In genomic region chr3:104793871-104794828, GRCm38 (mm10) we compare ENCODE assay signal across 7 mouse cellular contexts. TPM values are rescaled to one million over a fixed set of nuclear protein-coding genes. Genes with fewer than 3 reads are reported as not detected.
DNase-seq lines count a peak whose midpoint lies in the region; ATAC-seq and TF ChIP-seq lines count a peak whose summit lies in the region.

No protein-coding gene starts in this region.

- H3K9ac ChIP-seq in intestine, postnatal 0 days (ENCODE audit: low read depth, low read length), result peak overlapping the region; percentile 26; the same call in 1 of the 2 replicates

- no peak for TF ChIP-seq CTCF in intestine, postnatal 0 days (IDR thresholded peaks at IDR 0.05; ENCODE audit: low read depth)

- no peak overlapping the region for H3K4me3 ChIP-seq in intestine, postnatal 0 days (ENCODE audit: low read depth, low read length)
- H3K4me3 ChIP-seq in limb, embryonic 10.5 days, result peak overlapping the region; percentile 22; the same call in 1 of the 2 replicates
- H3K4me3 ChIP-seq in midbrain, embryonic 10.5 days, result no peak overlapping the region

- H3K27ac ChIP-seq in intestine, postnatal 0 days (ENCODE audit: low read depth, low read length), result peak overlapping the region; percentile 94
- H3K27ac ChIP-seq in limb, embryonic 10.5 days, result peak overlapping the region; percentile 79
- H3K27ac ChIP-seq in midbrain, embryonic 10.5 days (replicated peaks), result peak overlapping the region; percentile 67

- WGBS in intestine, postnatal 0 days, result 38% methylated on average over 20 of the region's 20 CpGs
- WGBS in limb, embryonic 10.5 days, result 53% methylated on average over 20 of the region's 20 CpGs
- WGBS in midbrain, embryonic 10.5 days, result 67% methylated on average over 20 of the region's 20 CpGs

- peaks cover 21% of the 10 kb centered on the region for H3K4me1 ChIP-seq in intestine, postnatal 0 days (replicated peaks; ENCODE audit: control insufficient read depth, insufficient read depth, low read length)
- H3K4me1 ChIP-seq in limb, embryonic 10.5 days, result peaks cover 75% of the 10 kb centered on the region
- peaks cover 62% of the 10 kb centered on the region for H3K4me1 ChIP-seq in midbrain, embryonic 10.5 days

- H3K36me3 ChIP-seq in intestine, postnatal 0 days (ENCODE audit: control insufficient read depth, insufficient read depth), result peaks cover 52% of the 10 kb centered on the region
- peaks cover 71% of the 10 kb centered on the region for H3K36me3 ChIP-seq in limb, embryonic 10.5 days
- H3K36me3 ChIP-seq in midbrain, embryonic 10.5 days, result peaks cover 50% of the 10 kb centered on the region

- no peaks in the 10 kb centered on the region for H3K27me3 ChIP-seq in intestine, postnatal 0 days (replicated peaks; ENCODE audit: control insufficient read depth, insufficient read depth, low read length)
- H3K27me3 ChIP-seq in limb, embryonic 10.5 days (ENCODE audit: low read depth, poor library complexity, severe bottlenecking), result no peaks in the 10 kb centered on the region
- peaks cover 19% of the 10 kb centered on the region for H3K27me3 ChIP-seq in midbrain, embryonic 10.5 days (ENCODE audit: low read depth, poor library complexity, severe bottlenecking)

- peak; percentile 50 for ATAC-seq in intestine, postnatal 0 days

- H3K4me2 ChIP-seq in intestine, postnatal 0 days (replicated peaks; ENCODE audit: low read depth), result peak overlapping the region; percentile 24

- DNase-seq in T-cell, adult 2 months (ENCODE audit: low spot score), result peak; percentile 42
- peak; percentile 92 for DNase-seq in embryo, embryonic 11 days
- DNase-seq in heart, adult 11 months, result peak; percentile 100
- DNase-seq in limb, embryonic 10.5 days (ENCODE audit: low spot score), result peak; percentile 90
- peak; percentile 77 for DNase-seq in midbrain, embryonic 10.5 days (ENCODE audit: low spot score)
- peak; percentile 37 to 44 for DNase-seq in spleen, postnatal 14 days (ENCODE audit: low spot score in 2 of 2)

- H3K9me3 ChIP-seq in intestine, postnatal 0 days (ENCODE audit: control insufficient read depth), result no peaks in the 10 kb centered on the region
- no peaks in the 10 kb centered on the region for H3K9me3 ChIP-seq in limb, embryonic 10.5 days (replicated peaks)
- no peaks in the 10 kb centered on the region for H3K9me3 ChIP-seq in midbrain, embryonic 10.5 days (replicated peaks)

RNA-seq across cellular contexts. Expression of gene Rhoc, which starts 6.0 kb away (rescaled TPM):
- 316 and 320 TPM in 2 replicates for polyA plus RNA-seq in intestine, postnatal 0 days (2015; fragmentation: Nextera tagmentation; extraction: Ambion mirVana)
- polyA plus RNA-seq in limb, embryonic 10.5 days (2016; fragmentation: Nextera tagmentation; extraction: Ambion mirVana), result 132 and 145 TPM in 2 replicates
- polyA plus RNA-seq in midbrain, embryonic 10.5 days (2016; fragmentation: Nextera tagmentation; extraction: Ambion mirVana), result 87.0 and 89.3 TPM in 2 replicates

RNA-seq across cellular contexts. Expression of gene Fam19a3, which starts 12.5 kb away (rescaled TPM):
- 0.05 and 0.22 TPM in 2 replicates for polyA plus RNA-seq in intestine, postnatal 0 days (2015; fragmentation: Nextera tagmentation; extraction: Ambion mirVana)
- polyA plus RNA-seq in limb, embryonic 10.5 days (2016; fragmentation: Nextera tagmentation; extraction: Ambion mirVana), result 0.18 and 0.20 TPM in 2 replicates
- 0.15 TPM in 1 of 2 replicates, not detected in the other for polyA plus RNA-seq in midbrain, embryonic 10.5 days (2016; fragmentation: Nextera tagmentation; extraction: Ambion mirVana)

RNA-seq across cellular contexts. Expression of gene Ppm1j, which starts 13.3 kb away (rescaled TPM):
- polyA plus RNA-seq in intestine, postnatal 0 days (2015; fragmentation: Nextera tagmentation; extraction: Ambion mirVana), result 22.3 and 24.4 TPM in 2 replicates
- polyA plus RNA-seq in limb, embryonic 10.5 days (2016; fragmentation: Nextera tagmentation; extraction: Ambion mirVana), result 2.5 and 3.2 TPM in 2 replicates
- polyA plus RNA-seq in midbrain, embryonic 10.5 days (2016; fragmentation: Nextera tagmentation; extraction: Ambion mirVana), result 1.1 and 1.2 TPM in 2 replicates

RNA-seq across cellular contexts. Expression of gene Mov10, which starts 24.2 kb away (rescaled TPM):
- 144 and 157 TPM in 2 replicates for polyA plus RNA-seq in intestine, postnatal 0 days (2015; fragmentation: Nextera tagmentation; extraction: Ambion mirVana)
- polyA plus RNA-seq in limb, embryonic 10.5 days (2016; fragmentation: Nextera tagmentation; extraction: Ambion mirVana), result 53.4 and 71.0 TPM in 2 replicates
- polyA plus RNA-seq in midbrain, embryonic 10.5 days (2016; fragmentation: Nextera tagmentation; extraction: Ambion mirVana), result 12.7 and 13.5 TPM in 2 replicates

Comparison
In these comparisons a context has a peak if more than half of its experiments do, and no peak if none do; other contexts are left out.
1. DNase-seq: peak in every context shown above with its lines; median percentile 100 in heart, adult 11 months; 92 in embryo, embryonic 11 days; 90 in limb, embryonic 10.5 days; 77 in midbrain, embryonic 10.5 days; 42 in T-cell, adult 2 months; 40 in spleen, postnatal 14 days.